Mouse (Mus musculus) mesoderm, embryonic 11.5 days (tissue): Measurements from ENCODE around the gene Dhfr.
A peak's percentile ranks its signal among the peaks of the same experiment; 100 is the strongest.

Experiments used
- DNase-seq: peaks from one replicate; pipeline ENCODE4 v3.0.0-alpha.2; 2012; ENCODE audit warnings: low read depth, low spot score

The Dhfr gene

DNA sequence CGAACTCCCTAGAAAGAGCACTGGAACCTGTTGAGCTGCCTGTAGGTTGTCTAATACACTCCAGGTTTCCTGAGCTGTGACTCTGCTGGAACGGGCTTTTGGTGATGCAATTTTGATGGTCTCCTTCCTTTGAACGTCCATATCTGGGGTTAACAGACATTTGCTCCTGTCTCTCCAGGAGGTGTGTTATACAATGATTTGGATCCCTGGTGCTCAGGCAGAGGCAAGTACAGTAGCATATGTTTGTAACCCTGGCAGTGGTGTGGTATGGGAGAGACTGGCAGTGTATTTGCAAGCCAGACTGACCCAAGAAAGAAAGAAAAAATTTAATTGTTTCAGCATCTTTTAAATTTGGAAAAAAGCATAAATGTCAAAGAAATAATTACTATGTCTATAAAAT is 32.8 kb downstream of the Dhfr start:
- no peak for DNase-seq

DNA sequence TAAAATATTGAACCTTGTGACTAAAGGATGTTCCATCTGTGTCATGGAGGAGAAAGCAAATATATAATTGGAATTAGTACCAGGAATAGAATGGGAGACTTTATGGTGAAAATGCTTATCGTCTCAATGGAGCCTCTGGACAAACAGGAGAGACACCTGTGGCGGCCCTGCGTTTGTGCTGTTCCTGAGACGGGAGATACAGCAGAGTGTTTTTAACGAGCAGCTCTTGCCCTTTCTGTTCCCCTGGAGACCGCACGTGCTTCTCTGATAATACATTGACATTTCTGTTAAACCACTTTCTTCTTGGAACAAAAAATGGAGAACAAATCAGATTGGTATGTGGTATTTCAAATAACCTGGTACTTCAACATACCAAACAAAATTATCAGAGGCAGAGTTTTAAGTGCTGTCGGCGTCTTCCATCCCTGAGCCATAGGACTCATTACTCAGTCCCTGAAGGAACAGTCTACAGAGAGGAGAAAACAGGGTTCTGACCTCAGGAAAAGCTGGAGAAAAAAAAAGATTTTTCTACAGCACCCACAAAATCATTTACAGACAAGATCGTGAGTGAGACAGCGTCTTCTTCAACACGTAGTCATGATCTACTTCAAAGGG is 38.6 kb downstream of the Dhfr start:
- DNase-seq = no peak

DNA sequence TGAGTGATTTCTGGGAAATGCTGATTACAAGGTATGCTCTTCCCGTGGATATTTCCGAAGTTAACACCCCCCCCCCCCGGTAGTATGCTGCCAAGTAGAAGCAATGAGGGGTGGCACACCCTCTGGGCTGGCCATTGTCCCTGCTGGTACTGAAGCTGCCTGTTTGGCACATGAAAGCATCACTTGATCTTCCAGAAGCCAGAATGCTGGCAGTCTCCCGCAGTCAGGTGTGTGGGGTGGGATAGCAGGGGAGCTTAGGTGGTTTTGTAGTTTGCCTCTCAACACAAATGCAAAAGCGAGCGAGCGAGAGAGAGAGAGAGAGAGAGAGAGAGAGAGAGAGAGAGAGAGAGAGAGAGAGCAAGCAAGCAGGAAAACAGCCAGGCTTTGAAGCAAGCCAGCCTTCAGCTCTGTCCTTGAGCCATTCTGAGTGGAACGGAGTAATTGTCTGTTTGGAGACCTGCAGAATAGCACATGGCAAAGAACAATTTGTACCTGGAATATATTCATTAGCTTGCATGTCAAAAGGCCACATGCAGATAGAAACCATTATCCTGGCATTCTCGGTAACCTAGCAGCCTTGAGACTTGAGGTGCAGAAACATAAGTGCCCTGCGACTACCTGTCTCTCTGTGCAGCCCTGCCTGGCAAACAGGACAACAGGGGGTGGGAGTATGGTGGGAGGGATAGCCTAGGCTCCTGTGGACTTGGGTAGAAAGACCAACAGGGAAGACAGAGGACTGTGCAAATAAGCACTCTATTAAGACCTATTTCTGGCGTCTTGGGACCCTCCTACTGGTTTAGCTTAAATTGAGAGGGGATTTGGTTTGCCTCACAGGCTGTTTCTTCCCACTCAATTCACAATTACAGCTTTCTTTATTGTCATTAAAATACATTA is 44.2 kb downstream of the Dhfr start:
- DNase-seq = no peak

DNA sequence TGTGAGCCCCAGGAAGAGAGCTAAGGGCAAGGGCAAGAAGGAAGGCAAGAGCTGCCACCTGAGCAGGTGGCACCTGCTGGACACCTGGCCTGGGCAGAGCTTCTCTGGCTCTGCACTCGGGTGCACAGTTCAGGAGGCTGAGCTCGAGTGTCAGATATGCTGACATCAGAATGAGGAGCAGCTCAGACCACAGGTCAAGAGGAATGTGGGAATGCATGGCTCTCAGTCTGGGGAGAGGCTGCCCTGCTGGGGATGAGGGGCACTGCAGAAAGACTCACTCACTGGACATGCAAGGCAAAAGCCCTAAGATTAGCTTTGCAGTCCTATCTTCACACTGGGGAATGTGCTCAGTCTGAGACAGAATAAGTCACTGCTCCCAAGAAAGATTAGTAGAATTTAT is 47.5 kb downstream of the Dhfr start:
- peak; percentile 12 for DNase-seq

DNA sequence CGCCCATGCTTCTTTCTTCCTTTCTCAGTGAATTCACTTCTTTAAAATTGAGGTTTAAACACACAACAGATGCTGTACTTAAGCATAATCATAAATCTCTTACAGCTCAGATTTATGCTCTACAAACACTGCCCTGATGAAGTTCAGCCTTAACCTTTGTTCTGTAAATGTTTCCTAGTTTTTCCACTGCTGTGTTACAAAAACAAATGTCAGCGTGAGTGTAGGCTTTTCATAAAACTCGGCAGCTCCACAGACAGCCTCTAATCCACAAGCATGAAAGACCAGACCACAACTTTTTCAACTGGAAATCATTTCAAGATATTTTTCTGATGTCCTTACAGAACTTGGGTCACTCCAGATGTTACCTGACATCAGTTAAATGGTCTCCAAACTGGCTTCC is 49.0 kb downstream of the Dhfr start:
- no peak for DNase-seq

DNA sequence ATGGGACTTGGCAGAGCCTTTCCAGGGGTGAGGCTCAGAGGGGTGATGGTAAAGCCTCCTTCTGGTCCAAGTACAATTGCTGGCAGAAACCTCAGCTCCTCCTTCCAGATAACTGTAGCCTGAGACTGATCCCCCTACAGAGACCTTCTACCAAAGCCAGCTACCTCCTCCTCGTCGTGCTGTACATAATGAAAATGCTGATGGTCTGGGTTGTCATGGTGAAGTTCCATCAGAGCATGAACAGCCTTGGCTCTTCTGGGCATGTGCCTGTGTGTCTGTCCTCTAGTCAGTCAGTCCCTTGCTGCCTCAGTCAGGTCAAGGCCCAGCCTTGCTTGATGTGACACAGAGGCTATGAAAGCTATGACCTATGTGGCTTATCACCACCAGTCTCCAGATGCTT is 56.0 kb downstream of the Dhfr start:
- DNase-seq = no peak

DNA sequence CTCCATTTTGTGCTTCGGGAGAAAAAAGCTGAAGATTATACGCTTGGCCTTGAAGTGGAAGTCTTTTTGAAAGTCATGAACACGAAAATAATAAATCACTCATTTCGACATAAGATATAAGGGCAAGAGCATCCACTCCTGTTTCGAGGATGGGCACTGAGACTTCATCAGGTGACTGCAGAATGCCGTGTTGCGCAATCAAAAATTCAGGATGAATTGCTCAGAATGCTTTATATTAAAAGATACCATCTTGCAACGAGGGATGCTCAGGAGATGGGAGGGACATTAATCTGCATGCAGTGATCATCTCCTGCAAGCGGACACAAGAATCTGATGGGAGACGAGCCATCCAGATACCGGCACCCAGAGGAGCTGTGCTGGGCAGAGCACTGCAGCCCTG is 65.1 kb downstream of the Dhfr start:
- no peak for DNase-seq

DNA sequence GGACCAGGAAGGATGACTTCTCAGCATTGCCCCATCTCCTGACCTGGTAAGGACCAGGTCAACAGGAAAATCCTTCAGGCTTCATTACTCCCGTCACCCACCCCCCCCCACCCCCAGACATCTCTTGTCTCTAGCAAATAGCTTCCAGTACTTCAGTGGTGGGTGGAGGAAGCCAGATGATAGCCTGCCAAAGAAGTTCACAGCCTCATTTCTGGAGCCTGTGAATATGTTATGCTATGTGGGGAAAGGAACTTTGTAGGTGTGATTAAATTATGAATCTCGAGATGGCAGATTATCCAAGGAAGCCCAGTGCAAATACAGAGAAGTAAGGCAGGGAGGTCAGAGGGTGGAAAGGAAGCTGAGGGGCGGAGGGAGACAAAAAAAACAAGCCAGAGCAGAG is 69.2 kb downstream of the Dhfr start:
- no peak for DNase-seq

DNA sequence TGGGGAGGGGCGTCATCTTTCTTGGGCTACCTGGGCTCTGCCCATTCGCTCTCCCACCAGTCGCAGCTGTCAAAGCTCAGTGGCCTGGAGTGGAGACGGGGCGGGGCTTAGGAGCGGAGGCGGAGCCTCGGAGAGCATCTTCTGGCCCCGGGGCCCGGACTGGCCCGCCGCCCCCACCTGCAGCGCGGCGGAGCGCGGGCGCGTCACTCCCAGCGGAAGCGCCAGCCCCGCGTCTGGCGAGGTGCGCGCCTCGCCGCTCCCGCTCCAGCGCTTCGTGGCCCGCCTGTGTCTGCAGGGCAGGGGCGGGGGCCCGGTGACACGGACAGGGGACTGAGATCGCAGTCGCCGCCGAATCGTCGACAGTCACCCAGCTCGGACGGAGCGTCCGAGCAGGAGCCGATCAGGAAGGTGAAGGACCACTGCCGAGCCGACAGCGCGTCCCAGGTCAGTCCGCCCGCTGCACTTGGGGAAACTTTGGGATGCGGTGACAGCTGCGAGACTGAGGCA is 71.3 kb downstream of the Dhfr start, which contains the start of gene Ankrd34b:
Ankrd34b (plus strand) TSS at position 139 of the 507 bp plus-strand sequence.
- DNase-seq = peak; percentile 63

DNA sequence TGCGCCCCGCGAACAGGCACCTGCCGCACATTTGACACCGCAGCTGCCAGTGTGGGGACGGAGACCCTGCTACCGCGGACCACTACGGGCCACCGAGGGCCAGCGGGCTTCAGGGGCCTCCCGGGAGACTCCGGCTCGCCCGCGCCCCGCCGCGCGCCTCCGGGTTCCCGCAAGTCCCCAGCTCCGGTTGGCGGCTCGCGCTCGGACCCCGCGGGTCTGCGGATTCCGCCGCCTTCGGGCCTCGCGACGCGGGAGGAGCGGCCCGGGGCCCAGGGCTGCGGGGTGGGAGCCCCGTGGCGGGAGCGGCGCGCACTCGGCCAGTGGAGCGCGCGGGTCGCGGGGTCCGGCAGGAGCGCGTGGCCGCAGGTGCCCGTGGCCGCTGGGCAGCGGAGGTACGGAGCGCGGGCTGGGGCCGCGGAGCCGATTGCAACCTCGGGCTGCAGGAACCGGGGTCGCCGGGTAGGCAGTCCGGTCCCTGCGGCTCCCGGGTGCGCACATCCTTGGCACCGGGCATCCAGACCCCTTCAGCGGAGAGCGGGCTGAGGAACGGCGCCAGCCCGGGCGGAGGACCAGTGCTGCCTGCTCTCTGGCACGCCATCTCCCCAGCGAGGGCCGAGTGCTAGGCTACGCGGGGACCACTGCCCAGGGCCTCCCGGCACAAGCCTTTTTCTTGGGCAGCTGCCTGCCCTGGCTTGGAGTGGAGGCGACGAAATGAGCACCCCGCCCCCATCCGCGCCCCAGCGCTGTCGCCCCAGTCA is 71.9 kb downstream of the Dhfr start:
- peak; percentile 23 for DNase-seq

DNA sequence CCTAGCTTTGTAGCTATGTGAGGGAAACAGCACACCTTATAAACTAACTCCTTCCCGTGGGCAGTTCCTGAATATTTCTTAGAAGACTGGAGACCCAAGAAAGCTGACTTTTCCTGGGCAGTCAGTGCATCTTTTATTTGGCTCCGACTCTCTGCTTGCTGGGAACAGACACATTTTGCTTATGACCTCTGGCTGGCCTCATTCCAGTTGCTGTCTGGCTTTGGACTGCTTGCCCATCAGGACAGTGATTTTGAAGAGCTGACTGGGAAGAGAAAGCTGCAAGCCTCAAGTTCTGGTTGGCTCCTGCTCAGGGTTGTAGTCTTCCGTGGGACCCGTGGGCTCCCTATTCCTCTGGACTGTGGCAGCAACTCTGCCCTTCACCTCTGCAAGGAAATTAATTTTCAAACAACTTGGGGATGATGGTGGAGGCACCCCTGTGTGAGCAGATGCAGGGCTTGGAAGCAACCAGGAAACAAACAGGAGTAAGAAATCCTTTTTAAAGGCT is 72.9 kb downstream of the Dhfr start:
- no peak for DNase-seq
